Mouse (Mus musculus) E14TG2a.4 (cell line): ENCODE results near the gene G430095P16Rik.

Experiments used
- CTCF ChIP-seq: conservative IDR thresholded peaks from 2 replicates; pipeline ENCODE4 v1.5.1; 2014; ENCODE audit warnings: low read length
- NANOG ChIP-seq: IDR thresholded peaks from 2 replicates; pipeline ENCODE4 v1.6.1; 2014; ENCODE audit warnings: borderline replicate concordance, low read length, mixed read lengths

GRCm38 (mm10) chr8:84759126-84759525, 36.3 kb downstream of the G430095P16Rik start:
- TF ChIP-seq CTCF: peak; percentile 22; the same call in 1 of the 2 replicates
- TF ChIP-seq NANOG: no peak
